Mouse (Mus musculus): ENCODE results near the gene Crcp.
A peak's percentile ranks its signal among the peaks of the same experiment; 100 is the strongest.
"Not testable (repeated sequence)": the region's sequence is repeated elsewhere in the genome, so short reads cannot be mapped to it uniquely, and the experiment has no call there.

The Crcp gene

DNA sequence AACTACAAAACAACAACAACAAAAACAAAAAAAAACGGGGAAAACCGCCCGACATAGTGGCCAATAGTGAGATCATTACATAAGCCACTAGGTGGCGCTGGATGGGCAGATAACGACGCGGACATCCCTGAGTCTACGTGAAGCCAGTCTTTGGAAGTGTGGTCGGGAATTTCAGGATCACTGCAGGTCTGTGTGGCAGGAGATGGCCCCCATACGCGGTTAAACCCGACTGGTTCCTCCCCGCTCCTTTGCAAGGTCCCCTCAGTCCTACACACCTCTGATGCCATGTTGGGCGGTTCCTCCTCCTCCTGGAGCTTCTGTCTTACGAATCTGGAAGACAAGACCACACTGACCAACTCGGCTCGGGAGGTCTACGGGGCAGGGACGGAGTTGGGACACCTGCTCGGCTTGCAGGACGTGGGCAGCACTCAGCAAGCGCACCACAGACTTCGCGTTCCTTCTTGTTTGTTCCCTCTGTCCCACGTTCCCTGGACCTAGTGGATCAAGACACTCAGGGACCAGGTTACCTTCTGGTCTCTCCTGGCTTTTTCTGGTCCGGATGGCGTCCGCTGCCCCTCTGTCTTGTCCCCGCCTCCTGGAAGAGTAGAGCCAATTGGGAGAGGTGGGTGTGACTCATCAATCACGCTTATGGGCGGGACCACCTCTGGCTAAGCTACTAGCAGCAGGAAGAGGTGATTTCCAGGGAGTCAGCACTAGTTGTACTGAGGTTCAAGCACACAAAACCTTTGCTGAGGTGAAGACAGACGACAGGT, 5.1 kb upstream of the Crcp start:
- peak; percentile 76 to 87 for DNase-seq (ENCODE audit: low spot score in 2 of 2)

DNA sequence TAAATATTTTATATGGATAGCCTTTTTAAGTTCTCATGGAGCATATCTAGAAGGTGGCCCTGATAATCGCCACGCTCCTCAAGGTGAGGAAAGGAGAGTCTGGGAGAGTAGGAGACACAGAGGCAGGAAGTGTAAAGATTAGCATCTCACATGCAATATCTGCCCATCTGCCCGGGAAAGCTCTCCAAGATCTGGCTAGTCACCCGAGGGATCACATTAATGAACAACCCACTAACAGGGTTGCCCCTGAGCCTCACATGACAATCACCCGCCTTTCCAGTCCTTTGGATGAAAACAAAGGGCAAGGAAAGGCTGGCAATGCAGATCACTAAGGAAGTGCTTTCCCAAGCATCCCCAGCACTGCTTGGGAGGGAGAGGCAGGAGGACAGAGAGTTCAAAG, 2.0 kb upstream of the Crcp start:
- DNase-seq (ENCODE audit: low spot score in 2 of 2), result no peak

GRCm38 (mm10) chr5:130027696-130028095, 1.4 kb upstream of the Crcp start:
- no peak for DNase-seq (ENCODE audit: low spot score in 2 of 2)

DNA sequence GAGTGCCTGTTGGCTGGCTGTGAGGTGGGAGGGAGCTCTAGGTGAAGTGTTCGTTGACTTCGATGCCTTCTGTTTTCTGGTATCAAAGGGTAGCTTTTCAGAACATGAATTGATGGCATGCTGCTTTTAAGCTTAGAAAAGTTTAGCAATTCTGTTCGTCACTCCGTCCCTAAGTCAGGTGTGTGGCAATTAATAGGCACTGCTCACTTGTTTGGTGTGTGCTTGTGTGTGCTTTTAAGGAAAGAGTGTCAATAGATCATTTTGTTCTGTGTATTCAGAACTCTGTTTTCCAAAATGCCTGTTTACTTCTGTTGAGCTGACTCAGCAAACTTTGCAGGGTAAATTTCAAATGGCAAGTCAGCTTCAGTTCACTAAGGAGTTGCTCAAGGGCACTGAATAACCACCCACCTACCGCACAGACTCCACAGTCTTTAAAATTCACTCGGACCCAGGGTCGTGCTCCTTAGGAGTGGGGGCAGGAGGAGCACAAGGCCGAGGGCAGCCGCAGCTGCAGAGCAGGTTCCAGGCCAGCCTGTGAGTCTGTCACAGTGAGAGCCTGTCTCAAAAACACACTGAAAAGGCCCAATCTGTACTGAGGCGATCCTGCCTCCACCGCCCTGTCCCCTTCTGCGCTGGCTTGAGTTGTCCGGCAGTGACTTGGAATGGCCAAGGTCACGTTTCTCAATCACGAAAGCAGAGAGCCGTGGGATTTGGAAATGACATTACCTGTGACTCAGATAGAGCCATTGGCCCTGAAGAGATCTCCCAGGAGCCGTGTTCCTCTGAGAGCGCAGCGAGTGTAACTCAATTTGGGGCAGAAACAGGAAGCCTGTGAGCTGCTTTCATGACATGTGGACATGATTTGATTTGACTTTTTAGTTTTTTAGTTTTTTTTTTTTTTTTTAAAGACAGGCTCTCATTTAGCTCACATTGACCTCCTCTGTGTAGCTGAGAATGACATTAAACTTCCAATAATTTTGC, 2.6 kb downstream of the Crcp start:
- DNase-seq (ENCODE audit: low spot score in 2 of 2), result no peak

DNA sequence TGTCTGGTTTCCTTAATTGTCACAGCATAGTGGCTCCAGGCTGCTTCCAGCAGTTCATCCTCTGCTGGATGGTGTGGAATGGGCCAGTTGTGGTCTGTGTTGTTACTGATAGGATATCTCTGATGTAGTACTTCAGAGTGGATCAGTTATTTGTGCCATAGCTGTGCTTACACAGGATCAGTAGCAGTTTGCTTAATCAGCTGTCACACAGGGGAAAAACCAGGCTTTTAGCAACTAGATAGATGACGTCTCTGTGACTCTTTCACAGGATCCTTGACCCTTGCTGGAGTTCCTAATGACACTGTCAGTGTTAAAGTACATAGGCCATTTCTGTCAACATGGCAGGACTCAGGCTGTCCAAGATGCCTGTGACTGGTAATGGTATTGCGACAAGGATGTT, 4.8 kb downstream of the Crcp start:
- no peak for DNase-seq (ENCODE audit: low spot score in 2 of 2)

DNA sequence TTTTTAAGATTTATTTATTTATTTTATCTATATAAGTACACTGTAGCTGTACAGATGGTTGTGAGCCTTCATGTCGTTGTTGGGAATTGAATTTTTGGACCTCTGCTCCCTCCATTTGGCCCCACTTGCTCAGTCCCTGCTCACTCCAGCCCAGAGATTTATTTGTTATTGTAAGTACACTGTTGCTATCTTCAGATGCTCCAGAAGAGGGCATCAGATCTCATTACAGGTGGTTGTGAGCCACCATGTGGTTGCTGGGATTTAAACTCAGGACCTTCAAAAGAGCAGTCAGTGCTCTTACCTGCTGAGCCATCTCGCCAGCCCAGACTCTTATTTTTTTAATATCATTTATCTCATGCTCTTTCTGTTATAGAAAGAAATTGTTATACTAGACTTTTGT, 7.2 kb downstream of the Crcp start:
- not testable (repeated sequence) for DNase-seq (ENCODE audit: low spot score in 2 of 2)

GRCm38 (mm10) chr5:130037752-130038455, 8.8 kb downstream of the Crcp start:
- peak in 1 of 2 experiments; percentile 41 for DNase-seq (ENCODE audit: low spot score in 2 of 2)

- no peak for DNase-seq (ENCODE audit: low spot score in 2 of 2)
Measured at GRCm38 (mm10) chr5:130040797-130041196, 11.7 kb downstream of the Crcp start.

DNA sequence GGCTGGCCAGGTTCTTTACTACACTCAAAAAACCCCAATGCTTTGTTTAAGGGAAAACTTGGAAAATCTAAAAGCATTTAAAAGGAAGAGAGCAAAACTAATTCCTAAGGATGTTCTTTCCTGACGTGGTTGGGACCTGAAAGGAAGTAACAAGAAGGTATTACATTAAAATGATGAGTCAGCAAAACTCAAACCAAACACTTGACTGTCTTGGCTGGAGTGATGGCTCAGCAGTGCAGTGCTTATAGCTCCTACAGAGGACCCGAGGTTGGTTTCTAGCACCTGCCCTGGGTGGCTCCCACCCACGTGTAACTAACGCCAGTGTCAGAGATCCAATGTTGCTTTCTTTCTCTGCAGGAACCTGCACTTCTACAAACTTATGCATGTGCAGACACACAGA, 12.2 kb downstream of the Crcp start:
- DNase-seq (ENCODE audit: low spot score in 2 of 2), result no peak

- no peak for DNase-seq (ENCODE audit: low spot score in 2 of 2)
Measured at GRCm38 (mm10) chr5:130043741-130044140, 14.7 kb downstream of the Crcp start.

- peak in 1 of 2 experiments; percentile 54 for DNase-seq (ENCODE audit: low spot score in 2 of 2)
Measured at GRCm38 (mm10) chr5:130044201-130044695, 15.2 kb downstream of the Crcp start.

DNA sequence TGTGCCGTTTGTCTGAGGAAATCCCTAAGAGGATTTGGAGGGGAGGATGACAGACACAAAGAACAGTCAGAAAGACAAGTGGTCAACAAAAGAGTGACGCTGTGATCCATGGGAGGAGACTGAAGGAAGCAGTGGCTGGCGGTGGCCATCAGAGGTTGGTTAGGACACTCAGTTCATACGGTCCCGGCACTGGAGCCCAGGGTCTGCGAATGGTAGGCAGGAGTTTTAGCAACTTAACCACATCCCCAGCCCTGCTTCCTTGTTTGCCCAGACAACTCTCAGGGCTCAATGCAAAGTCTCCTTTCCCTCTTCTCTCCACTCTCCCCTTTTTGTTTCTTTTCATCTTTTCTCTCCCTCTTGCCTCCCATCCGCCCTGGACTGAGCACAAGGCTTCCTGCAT, 17.0 kb downstream of the Crcp start:
- DNase-seq (ENCODE audit: low spot score in 2 of 2), result no peak

- DNase-seq (ENCODE audit: low spot score in 2 of 2), result no peak
Measured at GRCm38 (mm10) chr5:130046589-130046988, 17.5 kb downstream of the Crcp start.

- DNase-seq (ENCODE audit: low spot score in 2 of 2), result no peak
Measured at GRCm38 (mm10) chr5:130047013-130047412, 17.9 kb downstream of the Crcp start.

- DNase-seq (ENCODE audit: low spot score in 2 of 2), result peak in 1 of 2 experiments; percentile 56
Measured at GRCm38 (mm10) chr5:130048786-130049520, 19.9 kb downstream of the Crcp start.

DNA sequence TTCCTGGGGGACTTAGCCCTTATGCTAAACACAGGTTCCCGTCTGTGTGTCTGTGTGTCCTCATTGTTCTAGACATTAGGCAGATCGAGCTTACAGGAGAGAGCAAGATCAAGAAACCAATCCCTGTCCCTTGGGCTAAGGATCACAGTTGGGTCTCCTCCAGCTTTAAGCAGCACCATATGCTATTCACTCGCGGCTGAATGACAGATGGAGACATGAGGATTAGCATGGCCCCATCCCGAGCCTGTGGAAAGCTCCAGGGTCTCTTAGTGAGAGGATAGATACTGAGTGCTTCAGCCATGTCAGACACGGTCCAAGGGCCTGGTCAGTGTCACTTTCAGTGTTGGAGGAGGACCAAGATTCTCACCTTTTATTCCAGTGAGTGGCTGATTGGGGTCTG, 21.3 kb downstream of the Crcp start:
- no peak for DNase-seq (ENCODE audit: low spot score in 2 of 2)

DNA sequence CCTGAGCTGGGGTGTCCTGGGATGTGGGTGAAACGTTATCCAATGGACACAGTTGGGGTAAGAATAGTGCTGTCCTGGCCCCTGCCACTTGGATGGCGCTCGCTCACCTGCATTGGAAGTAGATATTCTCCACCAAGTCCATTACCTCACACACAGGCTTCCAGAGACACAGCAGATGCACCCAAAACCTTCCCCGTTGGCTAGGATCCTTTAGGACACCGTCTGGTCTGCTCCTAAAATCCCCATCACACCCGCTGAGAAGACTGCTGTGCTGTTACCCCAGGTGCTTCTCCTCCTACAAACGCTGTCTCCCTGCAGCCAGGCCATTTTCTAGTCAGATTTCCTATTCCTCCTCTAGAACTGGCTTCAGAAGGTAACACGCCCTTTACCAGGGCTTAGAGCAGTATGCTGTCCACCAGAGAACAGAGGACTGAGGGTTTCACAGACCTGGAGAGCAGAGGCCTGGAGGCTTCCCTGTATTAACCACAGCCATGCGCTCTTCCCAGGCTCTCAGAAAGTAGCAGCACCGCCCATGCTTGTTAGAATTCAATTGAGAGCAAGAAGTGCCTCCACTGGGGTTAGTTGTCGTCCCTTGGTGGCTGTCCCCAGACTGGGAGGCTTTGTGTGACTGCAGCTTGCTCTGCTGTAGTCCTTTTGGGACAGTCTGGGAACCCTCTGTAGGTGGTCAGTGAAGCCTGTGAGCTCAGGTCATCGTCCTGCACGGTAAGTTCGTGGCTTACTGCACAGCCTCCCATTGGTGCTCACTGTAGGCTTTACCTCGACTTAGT, 22.2 kb downstream of the Crcp start:
- DNase-seq (ENCODE audit: low spot score in 2 of 2), result no peak

- no peak for DNase-seq (ENCODE audit: low spot score in 2 of 2)
Measured at GRCm38 (mm10) chr5:130052510-130052909, 23.4 kb downstream of the Crcp start.

DNA sequence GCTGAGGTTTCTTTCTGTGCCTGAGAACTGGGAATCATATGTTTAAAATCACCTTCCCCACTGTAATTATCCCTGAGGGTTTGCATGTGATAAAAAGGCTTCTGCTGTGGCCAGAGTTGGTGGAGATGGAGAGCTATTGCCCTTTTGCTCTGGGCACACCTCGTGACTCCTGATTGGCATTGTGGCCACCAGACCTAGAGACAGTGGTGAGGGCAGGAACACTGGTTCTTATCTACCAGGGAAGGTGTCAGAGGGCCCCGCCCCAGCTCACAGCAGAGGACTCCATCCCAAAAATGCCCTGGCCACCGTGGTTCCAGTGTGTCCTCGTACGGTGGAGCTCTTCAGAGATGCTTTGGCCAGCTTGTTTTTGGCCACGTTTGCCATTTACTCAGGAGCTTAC, 23.9 kb downstream of the Crcp start:
- no peak for DNase-seq (ENCODE audit: low spot score in 2 of 2)

- no peak for DNase-seq (ENCODE audit: low spot score in 2 of 2)
Measured at GRCm38 (mm10) chr5:130055688-130056087, 26.6 kb downstream of the Crcp start.

Data from urinary bladder, adult 18-20 months (tissue).